Mouse (Mus musculus): ENCODE measurements at regions not wholly inside any gene's neighbourhood (a gene's known extent, or its start where the extent isn't known, plus 50 kb on each side); places are given as distances from the start of the nearest gene placed in this dataset.
A peak's percentile ranks its signal among the peaks of the same experiment; 100 is the strongest.

GRCm38 (mm10) chr4:32074399-32075296, 110.8 kb downstream of the Map3k7 start:
- no peak for DNase-seq (ENCODE audit: low spot score)
- H3K4me3 ChIP-seq: peak overlapping the region; percentile 33
- H3K27me3 ChIP-seq (ENCODE audit: low read depth, poor library complexity, severe bottlenecking): peaks cover 12% of the 10 kb centered on the region; the same call in 1 of the 2 replicates
- peak overlapping the region; percentile 34; the same call in 1 of the 2 replicates for H3K27ac ChIP-seq
- no peaks in the 10 kb centered on the region for H3K9me3 ChIP-seq (replicated peaks)
- H3K4me1 ChIP-seq: peaks cover 12% of the 10 kb centered on the region
- no peaks in the 10 kb centered on the region for H3K36me3 ChIP-seq
- WGBS: 23% methylated on average over 22 of the region's 22 CpGs

GRCm38 (mm10) chr4:32076391-32076925, 112.6 kb downstream of the Map3k7 start:
- no peaks in the 10 kb centered on the region for H3K9me3 ChIP-seq (replicated peaks)
- H3K36me3 ChIP-seq: no peaks in the 10 kb centered on the region
- WGBS: 73% methylated on average over 12 of the region's 12 CpGs
- H3K27me3 ChIP-seq (ENCODE audit: low read depth, poor library complexity, severe bottlenecking): peaks cover 12% of the 10 kb centered on the region; the same call in 1 of the 2 replicates
- no peak overlapping the region for H3K4me3 ChIP-seq
- peaks cover 12% of the 10 kb centered on the region for H3K4me1 ChIP-seq
- no peak overlapping the region for H3K27ac ChIP-seq
- no peak for DNase-seq (ENCODE audit: low spot score)

GRCm38 (mm10) chr4:32083456-32083855, 119.6 kb downstream of the Map3k7 start:
- DNase-seq (ENCODE audit: low spot score): no peak
- H3K27me3 ChIP-seq (ENCODE audit: low read depth, poor library complexity, severe bottlenecking): no peaks in the 10 kb centered on the region
- H3K27ac ChIP-seq: peak overlapping the region; percentile 32; the same call in 1 of the 2 replicates
- peaks cover 10% of the 10 kb centered on the region; the same call in 1 of the 2 replicates for H3K4me1 ChIP-seq
- H3K4me3 ChIP-seq: no peak overlapping the region
- WGBS: 71% methylated on average over 8 of the region's 8 CpGs
- no peaks in the 10 kb centered on the region for H3K36me3 ChIP-seq
- no peaks in the 10 kb centered on the region for H3K9me3 ChIP-seq (replicated peaks)

GRCm38 (mm10) chr4:32084250-32084869, 120.5 kb downstream of the Map3k7 start:
- H3K4me1 ChIP-seq: peaks cover 10% of the 10 kb centered on the region; the same call in 1 of the 2 replicates
- H3K27ac ChIP-seq: peak overlapping the region; percentile 32; the same call in 1 of the 2 replicates
- 93% methylated on average over 10 of the region's 10 CpGs for WGBS
- no peaks in the 10 kb centered on the region for H3K27me3 ChIP-seq (ENCODE audit: low read depth, poor library complexity, severe bottlenecking)
- H3K4me3 ChIP-seq: no peak overlapping the region
- no peak for DNase-seq (ENCODE audit: low spot score)
- no peaks in the 10 kb centered on the region for H3K9me3 ChIP-seq (replicated peaks)
- H3K36me3 ChIP-seq: no peaks in the 10 kb centered on the region

- no peaks in the 10 kb centered on the region for H3K27me3 ChIP-seq (ENCODE audit: low read depth, poor library complexity, severe bottlenecking)
- WGBS: 97% methylated on average over 2 of the region's 2 CpGs
- no peak overlapping the region for H3K4me3 ChIP-seq
- peaks cover 10% of the 10 kb centered on the region; the same call in 1 of the 2 replicates for H3K4me1 ChIP-seq
- no peaks in the 10 kb centered on the region for H3K36me3 ChIP-seq
- no peak for DNase-seq (ENCODE audit: low spot score)
- no peaks in the 10 kb centered on the region for H3K9me3 ChIP-seq (replicated peaks)
- H3K27ac ChIP-seq: no peak overlapping the region
These were observed 121.1 kb downstream of the Map3k7 start for GRCm38 (mm10) chr4:32085040-32085439.

GRCm38 (mm10) chr4:32091086-32091485, 127.2 kb downstream of the Map3k7 start:
- 84% methylated on average over 10 of the region's 10 CpGs for WGBS
- H3K36me3 ChIP-seq: no peaks in the 10 kb centered on the region
- no peaks in the 10 kb centered on the region for H3K9me3 ChIP-seq (replicated peaks)
- no peaks in the 10 kb centered on the region for H3K27me3 ChIP-seq (ENCODE audit: low read depth, poor library complexity, severe bottlenecking)
- H3K4me1 ChIP-seq: no peaks in the 10 kb centered on the region
- no peak overlapping the region for H3K27ac ChIP-seq
- no peak for DNase-seq (ENCODE audit: low spot score)
- no peak overlapping the region for H3K4me3 ChIP-seq

- Histone ChIP-seq H3K4me3 (no peak overlapping the region), H3K4me1 (no peaks in the 10 kb centered on the region), H3K9me3 (replicated peaks) (no peaks in the 10 kb centered on the region), H3K27me3 (ENCODE audit: low read depth, poor library complexity, severe bottlenecking) (no peaks in the 10 kb centered on the region), H3K27ac (no peak overlapping the region), H3K36me3 (no peaks in the 10 kb centered on the region)
- DNase-seq (ENCODE audit: low spot score): no peak
- WGBS: 96% methylated on average over 17 of the region's 17 CpGs
These were observed 128.6 kb downstream of the Map3k7 start for GRCm38 (mm10) chr4:32092320-32093041.

GRCm38 (mm10) chr4:32098233-32098632, 134.3 kb downstream of the Map3k7 start:
- H3K36me3 ChIP-seq: no peaks in the 10 kb centered on the region
- H3K4me3 ChIP-seq: no peak overlapping the region
- no peak overlapping the region for H3K27ac ChIP-seq
- WGBS: 49% methylated on average over 9 of the region's 9 CpGs
- H3K27me3 ChIP-seq (ENCODE audit: low read depth, poor library complexity, severe bottlenecking): no peaks in the 10 kb centered on the region
- no peak for DNase-seq (ENCODE audit: low spot score)
- H3K9me3 ChIP-seq (replicated peaks): no peaks in the 10 kb centered on the region
- no peaks in the 10 kb centered on the region; the same call in 1 of the 2 replicates for H3K4me1 ChIP-seq

GRCm38 (mm10) chr4:32101002-32101401, 137.1 kb downstream of the Map3k7 start:
- Histone ChIP-seq H3K36me3 (no peaks in the 10 kb centered on the region), H3K27ac (no peak overlapping the region), H3K9me3 (replicated peaks) (no peaks in the 10 kb centered on the region), H3K4me3 (no peak overlapping the region), H3K4me1 (no peaks in the 10 kb centered on the region; the same call in 1 of the 2 replicates), H3K27me3 (ENCODE audit: low read depth, poor library complexity, severe bottlenecking) (no peaks in the 10 kb centered on the region)
- no peak for DNase-seq (ENCODE audit: low spot score)
- 82% methylated on average over 5 of the region's 5 CpGs for WGBS

GRCm38 (mm10) chr4:32106664-32107171, 131.9 kb upstream of the Bach2 start:
- peaks cover 14% of the 10 kb centered on the region for H3K4me1 ChIP-seq
- no peak for DNase-seq (ENCODE audit: low spot score)
- no peaks in the 10 kb centered on the region for H3K9me3 ChIP-seq (replicated peaks)
- no peak overlapping the region for H3K4me3 ChIP-seq
- H3K36me3 ChIP-seq: no peaks in the 10 kb centered on the region
- WGBS: 23% methylated on average over 5 of the region's 5 CpGs
- H3K27me3 ChIP-seq (ENCODE audit: low read depth, poor library complexity, severe bottlenecking): no peaks in the 10 kb centered on the region
- H3K27ac ChIP-seq: no peak overlapping the region

GRCm38 (mm10) chr4:32122320-32122719, 116.3 kb upstream of the Bach2 start:
- no peak overlapping the region for H3K4me3 ChIP-seq
- peak; percentile 19 for DNase-seq (ENCODE audit: low spot score)
- H3K9me3 ChIP-seq (replicated peaks): no peaks in the 10 kb centered on the region
- no peaks in the 10 kb centered on the region for H3K27me3 ChIP-seq (ENCODE audit: low read depth, poor library complexity, severe bottlenecking)
- WGBS: 95% methylated on average over 6 of the region's 6 CpGs
- no peaks in the 10 kb centered on the region for H3K4me1 ChIP-seq
- no peaks in the 10 kb centered on the region for H3K36me3 ChIP-seq
- H3K27ac ChIP-seq: no peak overlapping the region; the same call in 1 of the 2 replicates

GRCm38 (mm10) chr4:32126828-32127227, 111.8 kb upstream of the Bach2 start:
- Histone ChIP-seq H3K4me3 (no peak overlapping the region), H3K27ac (no peak overlapping the region), H3K4me1 (peaks cover 16% of the 10 kb centered on the region), H3K36me3 (no peaks in the 10 kb centered on the region), H3K9me3 (replicated peaks) (no peaks in the 10 kb centered on the region), H3K27me3 (ENCODE audit: low read depth, poor library complexity, severe bottlenecking) (no peaks in the 10 kb centered on the region)
- no peak for DNase-seq (ENCODE audit: low spot score)
- WGBS: 84% methylated on average over 8 of the region's 8 CpGs

Measured in limb, embryonic 10.5 days (tissue).